Mouse (Mus musculus) embryo, embryonic 9.5 days (tissue): ENCODE results near the gene Tiprl.

ENCODE experiments used
- DNase-seq: peaks from one replicate; pipeline ENCODE4 v3.0.0-alpha.2; 2017; ENCODE audit errors: extremely low spot score

The Tiprl gene

GRCm38 (mm10) chr1:165174059-165174616, 62.7 kb downstream of the Tiprl start:
- no peak for DNase-seq

GRCm38 (mm10) chr1:165171277-165171676, 65.5 kb downstream of the Tiprl start:
- DNase-seq: no peak

- DNase-seq: no peak
Observed at GRCm38 (mm10) chr1:165170157-165170556, 66.6 kb downstream of the Tiprl start.

GRCm38 (mm10) chr1:165169462-165169861, 67.3 kb downstream of the Tiprl start:
- no peak for DNase-seq

DNA sequence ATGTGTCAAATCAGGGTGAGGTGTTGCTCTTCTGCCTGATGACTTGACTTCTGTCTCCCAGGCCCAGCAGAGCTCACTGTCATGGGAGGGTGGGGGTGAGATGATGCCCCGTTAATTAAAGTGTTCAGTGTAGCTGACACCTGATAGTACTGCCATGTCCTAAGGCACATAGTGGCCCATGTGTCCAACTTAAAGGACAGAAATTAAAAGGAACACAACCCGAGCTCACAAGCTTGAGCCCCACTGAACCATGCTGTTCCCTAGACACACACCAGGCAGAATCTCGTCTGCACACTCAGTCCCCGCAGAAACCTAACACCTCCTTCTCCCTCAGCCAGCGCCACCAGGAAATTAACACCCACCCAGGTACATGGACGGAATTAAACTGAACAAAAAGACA, 71.9 kb downstream of the Tiprl start:
- DNase-seq: no peak
